Mouse (Mus musculus): ENCODE results near the gene Olfr223.

DNA sequence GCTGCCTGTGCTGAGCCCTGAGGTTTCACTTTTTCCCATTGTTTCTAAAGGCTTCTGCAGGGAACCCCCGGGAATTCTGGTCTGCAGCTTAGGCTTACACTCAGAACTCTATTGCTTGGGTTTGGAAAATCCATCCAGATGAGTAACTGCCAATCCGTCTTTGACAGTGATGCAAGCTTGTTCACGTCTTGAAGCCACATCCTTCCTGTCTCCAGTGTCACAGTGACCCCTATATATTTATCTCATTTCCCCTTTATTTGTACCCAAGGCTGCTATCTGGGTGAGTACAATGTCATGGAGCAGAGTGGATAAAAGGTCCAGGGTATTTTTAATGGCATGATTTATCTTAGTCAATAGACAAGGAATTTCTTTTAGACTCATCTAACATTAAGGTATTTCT is 51.8 kb downstream of the Olfr223 start, which contains the start of gene Nlrp3:
- TF ChIP-seq POLR2A (IDR thresholded peaks at IDR 0.05; ENCODE audit: low read depth, low read length) (no peak), CTCF (conservative IDR thresholded peaks at IDR 0.05; ENCODE audit: insufficient read depth, insufficient read length, low read depth, low read length) (no peak)
